Mouse (Mus musculus) embryonic fibroblast, embryonic 13.5 days (primary cell): ENCODE data around the gene Gadd45gip1.

Experiments
- CTCF ChIP-seq: IDR thresholded peaks from 2 replicates; pipeline ENCODE4 v1.5.1; 2011; ENCODE audit warnings: mild to moderate bottlenecking, control low read depth, low read length, moderate library complexity, borderline replicate concordance; ENCODE audit not compliant: insufficient read depth
- POLR2A ChIP-seq: IDR thresholded peaks from 2 replicates; pipeline ENCODE4 v1.6.1; 2011; ENCODE audit warnings: low read depth, mild to moderate bottlenecking, control low read depth, low read length, moderate library complexity

- TF ChIP-seq POLR2A (no peak; the same call in 1 of the 2 replicates), CTCF (no peak)
These were observed 8.5 kb downstream of the Gadd45gip1 start for GRCm38 (mm10) chr8:84839875-84840247.
